In the genomic region with DNA sequence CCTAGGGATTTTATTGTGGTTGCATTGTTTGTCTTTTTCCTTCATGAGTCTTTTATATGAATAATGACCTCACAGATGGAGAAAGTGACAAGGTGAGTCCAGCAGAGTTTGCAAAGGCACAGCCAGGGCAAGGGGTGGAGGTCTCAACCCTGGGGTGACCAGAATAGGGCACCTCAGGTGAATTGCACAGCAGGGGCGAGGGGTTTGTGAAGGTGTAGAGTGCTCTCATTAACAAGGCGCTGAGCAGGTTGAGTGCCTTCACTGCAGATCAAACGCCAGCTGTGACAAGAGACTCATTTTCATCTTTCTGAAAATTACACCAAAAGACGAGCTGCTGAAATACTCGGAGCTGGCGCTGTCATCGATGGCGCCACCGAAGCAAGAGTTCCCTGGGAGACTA, we compare ENCODE assay signal across 9 mouse cellular contexts. TPM values are rescaled to one million over a fixed set of nuclear protein-coding genes. Genes with fewer than 3 reads are reported as not detected.
A peak's percentile ranks its signal among the peaks of the same experiment; 100 is the strongest.
DNase-seq lines count a peak whose midpoint lies in the region; ATAC-seq and TF ChIP-seq lines count a peak whose summit lies in the region.
"Had no signal": no experiment of that assay in that cellular context is flagged by ENCODE, and none has a peak within 500 bp of the region (broad histone marks: within the 10 kb centered on the region; RNA-seq: fewer than 3 reads in every experiment).

No protein-coding gene starts in this region.

- H3K36me3 ChIP-seq in lung, embryonic 14.5 days (ENCODE audit: insufficient read depth) = no peaks in the 10 kb centered on the region
- H3K36me3 ChIP-seq in intestine, embryonic 15.5 days = no peaks in the 10 kb centered on the region
- H3K36me3 ChIP-seq in stomach, embryonic 14.5 days (ENCODE audit: control insufficient read depth, insufficient read depth, low read length) = no peaks in the 10 kb centered on the region

- H3K9ac ChIP-seq in lung, embryonic 14.5 days = no peak overlapping the region
- no peak overlapping the region for H3K9ac ChIP-seq in intestine, embryonic 15.5 days
- no peak overlapping the region for H3K9ac ChIP-seq in stomach, embryonic 14.5 days (replicated peaks; ENCODE audit: low read depth, low read length)

- peak; percentile 22 for DNase-seq in cerebellum, adult 9-10 months
- no peak for DNase-seq in cerebellum, adult 18-20 months
- DNase-seq in lung, embryonic 14.5 days = no peak
- DNase-seq in lung, postnatal 36 days = no peak
- no peak for DNase-seq in urinary bladder, adult 2 months (ENCODE audit: low spot score)
- DNase-seq in layer of hippocampus, adult 8-10 months (ENCODE audit: low spot score in 2 of 2) = no peak

- no peaks in the 10 kb centered on the region for H3K9me3 ChIP-seq in lung, embryonic 14.5 days (ENCODE audit: low read depth, low read length)
- no peaks in the 10 kb centered on the region for H3K9me3 ChIP-seq in intestine, embryonic 15.5 days
- no peaks in the 10 kb centered on the region for H3K9me3 ChIP-seq in stomach, embryonic 14.5 days (ENCODE audit: control insufficient read depth, low read depth, low read length)

- peak overlapping the region; percentile 93 for H3K4me2 ChIP-seq in lung, embryonic 14.5 days
- peak overlapping the region; percentile 98 for H3K4me2 ChIP-seq in intestine, embryonic 15.5 days (replicated peaks)
- peak overlapping the region; percentile 97 for H3K4me2 ChIP-seq in stomach, embryonic 14.5 days (replicated peaks; ENCODE audit: low read depth, low read length)

- ATAC-seq in lung, embryonic 14.5 days (ENCODE audit: insufficient read depth) = no peak
- no peak for ATAC-seq in intestine, embryonic 15.5 days
- no peak for ATAC-seq in stomach, embryonic 14.5 days (ENCODE audit: insufficient number of reproducible peaks, insufficient read depth, low FRiP score, low read depth)

- no peak overlapping the region for H3K27ac ChIP-seq in lung, embryonic 14.5 days (ENCODE audit: low read depth)
- no peak overlapping the region for H3K27ac ChIP-seq in intestine, embryonic 15.5 days
- H3K27ac ChIP-seq in stomach, embryonic 14.5 days (ENCODE audit: low read length) = no peak overlapping the region

- peaks cover 41% of the 10 kb centered on the region for H3K27me3 ChIP-seq in lung, embryonic 14.5 days (ENCODE audit: insufficient read depth, low read length)
- H3K27me3 ChIP-seq in intestine, embryonic 15.5 days (replicated peaks) = peaks cover 42% of the 10 kb centered on the region
- peaks cover 28% of the 10 kb centered on the region for H3K27me3 ChIP-seq in stomach, embryonic 14.5 days (ENCODE audit: control insufficient read depth, insufficient read depth, low read length)

- H3K4me1 ChIP-seq in lung, embryonic 14.5 days (ENCODE audit: insufficient read depth) = no peaks in the 10 kb centered on the region; the same call in 1 of the 2 replicates
- H3K4me1 ChIP-seq in intestine, embryonic 15.5 days (replicated peaks) = peaks cover 3% of the 10 kb centered on the region; the same call in 1 of the 2 replicates
- H3K4me1 ChIP-seq in stomach, embryonic 14.5 days (ENCODE audit: control insufficient read depth, insufficient read depth, low read length) = no peaks in the 10 kb centered on the region

- TF ChIP-seq CTCF in lung, embryonic 14.5 days (IDR thresholded peaks at IDR 0.05; ENCODE audit: low read depth) = no peak

- peak overlapping the region; percentile 60; the same call in 1 of the 2 replicates for H3K4me3 ChIP-seq in lung, embryonic 14.5 days (ENCODE audit: low read depth, low read length)
- H3K4me3 ChIP-seq in intestine, embryonic 15.5 days (replicated peaks) = 0 out of 2 replicates have a peak overlapping the region, but pooled peaks have one; percentile 56
- peak overlapping the region; percentile 57; the same call in 1 of the 2 replicates for H3K4me3 ChIP-seq in stomach, embryonic 14.5 days (ENCODE audit: low read depth, low read length)
- H3K4me3 ChIP-seq: myocyte had no signal

- WGBS in lung, embryonic 14.5 days = 15% methylated on average over 9 of the region's 9 CpGs
- WGBS in intestine, embryonic 15.5 days = 18% methylated on average over 9 of the region's 9 CpGs
- WGBS in stomach, embryonic 14.5 days = 12% methylated on average over 9 of the region's 9 CpGs

RNA-seq across cellular contexts. Expression of a gene that starts 36.6 kb away (rescaled TPM):
- 0.11 and 0.17 TPM in 2 replicates for polyA plus RNA-seq in lung, embryonic 14.5 days (2014; fragmentation: Nextera tagmentation; extraction: Ambion mirVana)
- 0.09 and 0.15 TPM in 2 replicates for polyA plus RNA-seq in intestine, embryonic 15.5 days (2015; fragmentation: Nextera tagmentation; extraction: Ambion mirVana)
- 0.35 TPM in 1 of 2 replicates, not detected in the other for polyA plus RNA-seq in stomach, embryonic 14.5 days (2014; fragmentation: Nextera tagmentation; extraction: Ambion mirVana)
- polyA plus RNA-seq in urinary bladder, adult 2 months (2012; rRNA removed) = not detected in 2 replicates
- total RNA-seq in layer of hippocampus, adult 8-10 months (2022) = under 1 TPM in 1 of 4 experiments, not detected in 3; 0.20 TPM
- polyA plus RNA-seq: myocyte had no signal

RNA-seq across cellular contexts. Expression of a gene that starts 46.9 kb away (rescaled TPM):
- polyA plus RNA-seq in lung, embryonic 14.5 days (2014; fragmentation: Nextera tagmentation; extraction: Ambion mirVana) = 0.11 TPM in 1 of 2 replicates, not detected in the other
- 0.04 TPM in 1 of 2 replicates, not detected in the other for polyA plus RNA-seq in intestine, embryonic 15.5 days (2015; fragmentation: Nextera tagmentation; extraction: Ambion mirVana)
- 0.06 TPM in 1 of 2 replicates, not detected in the other for polyA plus RNA-seq in stomach, embryonic 14.5 days (2014; fragmentation: Nextera tagmentation; extraction: Ambion mirVana)
- polyA plus RNA-seq in urinary bladder, adult 2 months (2012; rRNA removed) = 0.13 and 0.15 TPM in 2 replicates
- 1 to 10 TPM; 2.5 to 2.8 (median 2.6) TPM for total RNA-seq in layer of hippocampus, adult 8-10 months (2022)
